Mouse (Mus musculus) neutrophil, adult 5-6 weeks (primary cell): ENCODE results near the gene Ube2k. TPM values are rescaled to one million over a fixed set of nuclear protein-coding genes. Genes with fewer than 3 reads are reported as not detected.
"Not testable (repeated sequence)": the region's sequence is repeated elsewhere in the genome, so short reads cannot be mapped to it uniquely, and the experiment has no call there.

ENCODE experiments used
- ATAC-seq: fragments of 151-379, 151-347 bp; 2 replicates; pipeline ENCODE4 v1.8.0; 2017; ENCODE audit warnings: mild to moderate bottlenecking, moderate TSS enrichment; ENCODE audit not compliant: insufficient number of reproducible peaks, poor library complexity, low FRiP score, severe bottlenecking; ENCODE audit errors: extremely low read depth
- total RNA-seq: library from RNA; stranded (forward); fragments of 200-1000 nt; gene quantifications from 2 replicates; pipeline ENCODE4 v1.2.3, GENCODE M21; 2017

Gene Ube2k
- total RNA-seq, 1 experiment from 2014 or later: 42.8 TPM

DNA sequence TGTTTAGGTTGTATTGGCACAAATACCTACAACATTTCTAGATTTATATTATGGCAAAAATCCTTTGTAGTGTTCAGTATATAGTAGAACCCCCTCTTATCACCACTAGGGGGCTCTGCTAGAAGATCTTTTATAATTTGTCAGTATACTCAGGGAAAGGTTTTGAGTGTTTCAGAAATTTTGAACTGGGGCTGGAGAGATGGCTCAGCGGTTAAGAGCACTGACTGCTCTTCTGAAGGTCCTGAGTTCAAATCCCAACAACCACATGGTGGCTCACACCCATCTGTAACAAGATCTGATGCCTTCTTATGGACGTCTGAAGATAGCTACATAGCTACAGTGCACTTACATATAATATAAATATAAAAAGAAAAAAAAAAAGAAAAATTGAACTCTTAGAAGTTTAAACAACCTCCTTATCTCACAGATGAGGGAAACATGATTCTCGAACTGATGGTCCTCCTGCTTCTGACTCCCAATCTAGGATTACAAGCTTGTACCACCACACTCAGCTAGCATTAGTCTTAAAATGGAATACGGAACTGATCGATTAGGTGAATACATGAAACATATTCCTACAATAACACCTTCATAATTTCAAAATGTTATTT is 1.5 kb upstream of the Ube2k start:
- peak; percentile 42; the same call in 1 of the 2 replicates for ATAC-seq

GRCm38 (mm10) chr5:65536068-65536465 is 966 bp upstream of the Ube2k start:
- not testable (repeated sequence) for ATAC-seq

DNA sequence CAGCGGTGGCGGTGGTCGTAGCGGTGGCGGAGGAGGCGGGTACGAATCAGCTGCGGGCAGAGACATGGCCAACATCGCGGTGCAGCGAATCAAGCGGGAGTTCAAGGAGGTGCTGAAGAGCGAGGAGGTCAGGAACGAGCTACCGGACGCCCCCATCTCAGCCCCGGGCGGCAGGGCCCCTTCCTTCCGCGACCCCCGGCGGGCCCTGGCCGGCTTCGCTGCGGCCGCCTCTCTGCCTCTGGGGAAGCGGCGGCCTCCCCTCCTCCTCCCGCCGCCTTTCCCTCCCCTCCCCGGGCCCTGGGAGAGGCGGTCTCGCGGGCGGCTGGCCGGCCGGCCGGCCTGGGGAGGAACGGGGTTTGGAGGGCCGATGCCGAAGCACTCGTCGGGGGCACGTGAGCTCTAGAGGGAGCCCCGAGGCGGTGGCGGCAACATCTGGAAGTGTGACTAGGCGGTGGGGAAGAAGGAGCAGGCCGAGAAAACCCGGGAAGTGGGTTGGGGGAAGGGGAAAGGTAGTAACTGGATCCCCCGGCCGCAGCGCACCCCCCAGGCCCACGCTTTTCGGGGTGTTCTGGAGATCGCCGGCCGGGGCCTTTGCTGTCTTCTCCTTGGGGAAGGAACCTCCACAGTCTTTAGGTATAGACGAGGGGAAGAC is 513 bp downstream of the Ube2k start:
- ATAC-seq: peak; percentile 10; the same call in 1 of the 2 replicates

DNA sequence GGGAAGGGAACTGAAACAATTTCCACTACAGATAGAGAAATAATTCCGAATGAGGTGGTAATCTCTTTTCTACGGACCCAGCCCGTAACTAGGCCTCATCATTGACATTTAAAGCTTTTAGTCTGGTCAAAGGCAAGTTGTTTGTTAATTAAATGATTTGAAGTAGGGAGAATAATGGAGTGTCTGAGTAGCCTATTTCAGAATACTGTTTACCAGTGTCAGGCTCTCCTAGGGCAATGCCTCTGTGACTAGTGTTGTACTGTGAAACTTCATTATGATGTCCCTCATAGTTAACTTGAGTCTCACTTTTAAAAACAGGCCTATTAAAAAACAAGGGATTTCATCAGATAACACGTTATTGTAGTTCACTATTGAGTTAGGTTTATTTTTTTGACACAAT is 1.1 kb downstream of the Ube2k start:
- ATAC-seq: no peak

GRCm38 (mm10) chr5:65538829-65539228 is 1.8 kb downstream of the Ube2k start:
- no peak for ATAC-seq

GRCm38 (mm10) chr5:65539786-65540185 is 2.8 kb downstream of the Ube2k start:
- no peak for ATAC-seq

- ATAC-seq: no peak
These were observed 4.9 kb downstream of the Ube2k start for GRCm38 (mm10) chr5:65541889-65542288.

GRCm38 (mm10) chr5:65543491-65543890 is 6.5 kb downstream of the Ube2k start:
- ATAC-seq: no peak

DNA sequence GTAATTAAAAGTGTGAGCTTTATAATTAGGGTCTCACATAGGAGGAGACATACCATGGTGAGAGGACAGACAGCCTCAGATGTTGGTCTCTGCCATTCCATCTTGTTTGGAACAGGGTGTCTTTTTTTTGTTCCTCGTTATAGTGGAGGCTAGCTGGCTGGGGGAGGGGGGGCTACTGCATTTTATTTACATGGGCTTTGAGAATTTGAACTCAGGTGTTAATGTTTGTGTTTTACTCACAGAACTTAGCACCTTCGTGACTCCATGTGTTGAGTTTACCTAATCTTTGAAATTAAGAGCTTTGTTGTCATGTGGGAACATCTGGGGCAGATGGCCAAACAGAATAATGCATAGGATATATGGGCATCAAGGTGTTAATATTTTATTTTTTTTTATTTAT is 7.6 kb downstream of the Ube2k start:
- no peak for ATAC-seq

DNA sequence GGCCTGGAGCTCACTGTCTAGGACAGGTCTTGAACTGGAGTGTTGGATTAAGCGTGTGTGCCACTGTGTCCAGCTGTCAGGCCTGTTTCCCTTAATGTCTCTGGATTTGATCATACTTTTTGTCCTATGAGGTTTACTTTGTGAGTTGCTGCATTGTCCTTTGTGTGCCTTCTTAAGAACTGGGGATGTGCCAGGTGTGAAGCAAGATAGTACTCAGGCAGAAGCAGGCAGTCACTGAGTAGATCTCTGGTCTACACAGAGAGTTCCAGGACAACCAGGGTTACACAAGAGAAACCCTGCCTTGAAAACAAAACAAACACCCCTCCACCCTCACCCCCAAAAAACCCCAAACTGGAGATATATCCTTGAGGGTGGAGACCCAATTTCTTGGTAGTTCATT is 12.6 kb downstream of the Ube2k start:
- no peak for ATAC-seq

DNA sequence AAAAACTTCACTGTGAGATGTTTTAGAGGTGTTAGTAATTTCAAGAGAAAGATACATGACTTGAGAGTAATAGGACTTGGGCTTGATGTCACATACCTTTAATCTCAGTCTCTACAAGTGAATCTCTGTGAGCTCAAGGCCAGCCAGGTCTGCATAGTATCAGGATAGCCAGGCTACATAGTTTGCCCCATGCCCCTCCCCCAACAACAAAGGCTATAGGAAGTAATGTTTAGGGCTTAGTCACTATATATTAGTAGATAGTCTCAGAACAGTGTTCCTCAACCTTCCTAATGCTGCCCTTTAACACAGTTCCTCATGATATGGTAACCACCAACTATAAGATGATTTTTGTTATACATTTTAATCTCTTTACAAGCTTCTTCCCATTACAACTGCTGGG is 20.1 kb downstream of the Ube2k start:
- no peak for ATAC-seq

DNA sequence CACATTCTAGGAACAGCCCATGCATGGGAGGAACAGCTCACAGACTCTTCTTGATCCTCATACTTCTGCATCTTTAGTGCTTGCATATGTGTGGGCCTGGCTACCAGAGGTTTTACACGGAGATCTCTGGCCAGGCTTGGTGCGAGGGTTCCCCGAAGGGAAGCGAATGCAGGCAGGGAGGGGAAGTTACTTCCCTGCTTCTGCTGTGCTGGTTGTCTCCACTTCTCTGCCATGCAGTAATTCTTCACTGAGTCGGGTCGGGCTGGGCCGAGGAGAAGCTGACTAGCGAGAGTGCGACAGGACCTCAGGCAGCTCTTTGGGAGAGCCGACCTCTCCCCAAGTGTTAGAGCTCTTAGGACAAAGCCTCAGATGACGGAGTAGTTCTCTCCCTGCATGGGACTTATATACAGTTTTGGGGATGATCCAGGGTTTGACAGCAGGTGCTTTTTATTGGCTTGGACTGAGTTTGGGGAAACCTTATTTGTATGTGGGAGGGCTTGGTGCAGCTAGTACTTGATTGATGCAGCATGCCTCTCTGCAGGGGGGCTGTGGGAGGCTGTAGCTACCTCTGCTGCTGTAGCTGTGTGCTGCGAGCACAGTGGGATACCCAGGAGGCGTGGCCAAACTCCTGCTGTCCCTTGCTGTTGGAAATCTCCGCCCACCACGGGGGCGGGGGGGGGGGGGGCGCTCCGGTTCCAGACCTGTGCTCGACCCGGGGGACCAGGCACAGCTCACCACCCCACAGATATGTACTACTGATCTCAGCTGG is 24.3 kb downstream of the Ube2k start:
- 0 out of 2 replicates have a peak, but pooled peaks have one; percentile 9 for ATAC-seq

DNA sequence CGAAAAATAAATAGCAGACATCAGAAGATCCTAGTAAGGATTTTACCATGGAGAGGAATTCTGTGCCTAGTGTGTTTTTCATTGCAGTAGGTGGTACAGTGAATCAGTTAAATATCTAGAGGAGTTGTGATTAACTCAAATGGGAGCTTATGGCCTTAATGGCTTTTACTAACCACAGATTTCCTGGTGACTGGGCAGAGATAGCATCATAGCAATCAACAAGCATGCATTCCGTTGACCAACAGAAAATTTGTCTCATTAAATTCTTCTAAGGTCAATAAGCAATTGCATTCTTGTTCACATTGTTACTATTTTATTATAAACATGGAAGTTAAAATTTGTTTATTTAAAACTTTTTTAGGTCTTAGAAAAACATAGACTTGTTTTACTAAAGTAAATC is 28.5 kb downstream of the Ube2k start:
- no peak for ATAC-seq

DNA sequence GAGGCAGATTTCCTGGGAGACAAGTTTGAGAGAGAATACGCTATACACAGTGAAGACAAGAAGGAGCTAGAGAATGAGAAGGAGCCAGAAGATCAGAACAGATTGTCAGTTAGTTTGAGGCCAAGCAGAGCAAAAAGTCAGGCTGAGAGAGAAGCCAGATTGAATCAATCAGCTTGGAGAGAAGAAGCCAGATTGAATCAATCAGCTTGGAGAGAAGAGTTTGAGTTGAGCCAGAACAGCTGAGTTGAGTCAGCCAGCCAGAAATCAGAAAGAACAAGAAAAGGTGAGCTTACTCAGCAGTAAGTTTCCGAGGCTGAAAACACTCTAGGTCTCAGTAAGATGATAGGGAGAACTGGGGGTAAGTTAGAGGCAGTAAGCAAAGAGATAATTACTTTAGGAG is 37.8 kb downstream of the Ube2k start:
- ATAC-seq: no peak

GRCm38 (mm10) chr5:65575896-65576295 is 38.9 kb downstream of the Ube2k start:
- ATAC-seq: no peak

- no peak for ATAC-seq
These were observed 41.5 kb downstream of the Ube2k start for GRCm38 (mm10) chr5:65578545-65578944.

GRCm38 (mm10) chr5:65586291-65586690 is 49.3 kb downstream of the Ube2k start:
- ATAC-seq: no peak

- no peak for ATAC-seq
These were observed 53.2 kb downstream of the Ube2k start for GRCm38 (mm10) chr5:65590199-65590598.

- no peak for ATAC-seq
These were observed 55.4 kb downstream of the Ube2k start for GRCm38 (mm10) chr5:65592421-65592820.

- no peak for ATAC-seq
These were observed 62.6 kb downstream of the Ube2k start for GRCm38 (mm10) chr5:65599681-65600080.
